Mouse (Mus musculus) embryo, embryonic 9.5 days (tissue): Measurements from ENCODE around the gene Ifi47.
A peak's percentile ranks its signal among the peaks of the same experiment; 100 is the strongest.
"Not testable (repeated sequence)": the region's sequence is repeated elsewhere in the genome, so short reads cannot be mapped to it uniquely, and the experiment has no call there.

Experiments used
- DNase-seq: peaks from one replicate; pipeline ENCODE4 v3.0.0-alpha.2; 2017; ENCODE audit errors: extremely low spot score

The Ifi47 gene

DNA sequence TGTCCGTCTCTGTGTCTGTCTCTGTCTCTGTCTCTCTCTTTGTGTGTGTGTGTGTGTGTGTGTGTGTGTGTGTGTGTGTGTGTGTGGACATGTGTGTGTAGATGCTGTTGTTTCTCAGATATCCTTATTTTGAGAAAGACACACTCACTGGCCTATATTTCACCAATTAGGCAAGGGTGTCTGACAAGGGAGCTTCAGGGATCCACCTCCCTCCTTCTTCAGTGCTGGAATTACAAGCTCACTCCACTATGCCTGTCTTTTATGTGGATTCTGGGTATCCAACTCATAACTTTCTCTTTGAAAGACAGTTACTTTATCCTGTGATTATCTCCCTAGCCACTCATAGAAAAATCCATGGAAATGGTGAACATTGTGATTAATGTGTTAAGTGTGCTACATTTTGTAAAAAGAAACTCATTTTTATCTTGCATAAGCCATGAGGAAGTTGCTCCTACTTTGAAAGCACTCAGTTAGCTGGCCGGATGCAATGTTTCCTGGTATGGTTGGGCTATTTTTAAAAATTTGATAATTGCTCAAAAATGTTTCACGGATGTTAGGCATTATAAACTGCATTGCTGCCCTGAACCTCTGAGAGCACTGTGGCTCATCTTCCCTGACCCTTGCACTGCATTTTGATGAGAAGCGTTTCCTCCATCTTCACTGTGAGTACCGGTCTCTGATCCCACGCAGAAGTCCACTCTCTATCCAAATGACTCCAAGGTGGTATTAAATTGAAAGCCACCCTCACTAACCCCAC, at the start of gene Ifi47:
Gene Ifi47, plus strand, starts transcription at position 587 of the 757 bp plus-strand sequence.
- DNase-seq: not testable (repeated sequence)

DNA sequence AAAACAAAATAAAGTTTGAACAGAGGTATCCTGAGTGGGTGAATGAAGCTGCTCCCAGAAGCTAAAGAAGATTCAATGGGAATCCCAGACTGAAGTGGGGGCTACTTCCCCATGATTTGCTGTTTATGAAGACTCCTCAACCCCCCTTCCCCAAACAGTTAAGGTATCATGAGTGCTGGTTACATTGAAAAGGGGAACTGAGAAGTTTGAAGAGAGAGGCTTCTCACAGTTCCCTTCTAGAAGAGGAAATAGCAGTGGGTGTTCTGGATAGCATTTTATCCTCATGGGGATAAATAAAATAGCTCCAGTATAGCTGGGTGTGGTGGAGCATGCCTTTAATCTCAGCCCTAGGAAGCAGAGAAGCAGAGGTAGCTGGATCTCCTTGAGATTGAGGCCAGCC, 26.3 kb upstream of the Ifi47 start:
- not testable (repeated sequence) for DNase-seq

DNA sequence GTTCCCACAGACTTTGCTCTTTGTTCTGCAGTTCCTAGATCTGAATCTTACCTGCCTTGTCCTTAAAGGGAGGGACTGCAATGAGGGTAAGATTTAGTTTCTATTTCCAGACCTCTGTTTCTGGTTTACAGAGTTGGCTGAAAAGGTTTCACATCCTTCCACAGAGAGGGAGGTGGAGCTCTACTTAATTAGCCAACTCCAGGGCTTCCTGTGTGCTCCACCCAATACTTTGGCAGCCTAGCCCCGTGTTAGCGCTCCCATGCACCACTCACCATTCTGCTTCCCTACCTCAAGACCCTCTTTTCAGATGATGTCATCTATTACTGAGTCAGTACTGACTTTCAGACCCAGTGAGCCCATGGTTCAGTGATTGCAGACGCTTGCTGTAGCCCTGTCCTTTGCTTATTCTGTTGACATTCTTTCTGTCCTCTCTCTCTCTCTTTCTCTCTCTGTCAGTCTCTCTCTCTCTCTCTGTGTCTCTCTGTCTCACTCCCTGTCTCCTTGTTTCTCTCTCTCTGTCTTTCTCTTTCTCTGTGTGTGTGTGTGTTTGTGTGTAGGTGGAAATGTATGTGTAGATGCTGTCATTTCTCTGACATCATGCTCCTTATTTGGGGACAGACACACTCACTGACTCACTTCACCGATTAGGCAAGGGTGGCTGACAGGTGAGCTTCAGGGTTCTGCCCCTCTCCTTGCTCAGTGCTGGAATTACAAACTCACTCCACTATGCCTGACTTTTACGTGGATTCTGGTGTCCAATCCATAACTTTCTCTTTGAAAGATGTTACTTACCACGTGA, 25.1 kb upstream of the Ifi47 start, which contains the start of gene 9930111J21Rik2:
Gene 9930111J21Rik2, minus strand, starts transcription at position 150 of the 799 bp plus-strand sequence.
- not testable (repeated sequence) for DNase-seq

DNA sequence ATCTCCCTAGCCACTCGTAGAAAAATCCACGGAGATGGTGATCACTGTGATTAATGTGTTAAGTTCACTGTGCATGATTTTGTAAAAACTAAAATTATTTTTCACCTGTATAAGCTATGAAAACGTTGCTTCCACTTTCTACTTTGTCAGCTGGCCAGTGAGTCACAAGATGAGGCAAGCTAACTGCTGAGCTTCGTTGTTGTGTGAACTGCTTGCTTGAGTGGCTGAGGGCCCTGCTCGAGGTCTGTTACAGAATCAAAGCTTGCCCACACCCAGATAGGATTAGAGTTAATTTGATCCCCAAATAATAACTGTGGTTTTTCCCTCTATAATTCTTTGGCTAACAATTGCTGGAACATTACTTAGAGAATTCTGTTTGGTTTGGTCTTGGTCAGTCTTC, 24.5 kb upstream of the Ifi47 start:
- not testable (repeated sequence) for DNase-seq

DNA sequence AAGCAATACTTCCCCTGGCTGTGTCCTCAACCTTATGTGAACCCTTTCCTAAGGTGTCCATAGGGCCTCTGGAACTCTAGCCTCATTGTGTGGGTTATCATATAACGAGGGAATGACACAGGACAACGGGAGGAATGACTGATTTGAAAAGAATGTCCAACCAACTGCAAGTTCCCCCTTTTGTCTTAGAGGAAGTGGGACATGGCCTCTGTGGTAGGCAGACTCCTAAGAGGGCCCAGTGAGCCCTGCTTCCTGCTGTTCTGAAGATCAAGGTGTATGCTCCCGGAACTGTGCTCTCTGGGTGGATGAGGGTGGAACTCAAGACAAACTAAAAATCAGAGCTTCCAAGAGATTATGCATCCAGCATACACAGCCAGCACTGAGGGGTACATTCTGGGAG, 16.3 kb upstream of the Ifi47 start:
- not testable (repeated sequence) for DNase-seq

DNA sequence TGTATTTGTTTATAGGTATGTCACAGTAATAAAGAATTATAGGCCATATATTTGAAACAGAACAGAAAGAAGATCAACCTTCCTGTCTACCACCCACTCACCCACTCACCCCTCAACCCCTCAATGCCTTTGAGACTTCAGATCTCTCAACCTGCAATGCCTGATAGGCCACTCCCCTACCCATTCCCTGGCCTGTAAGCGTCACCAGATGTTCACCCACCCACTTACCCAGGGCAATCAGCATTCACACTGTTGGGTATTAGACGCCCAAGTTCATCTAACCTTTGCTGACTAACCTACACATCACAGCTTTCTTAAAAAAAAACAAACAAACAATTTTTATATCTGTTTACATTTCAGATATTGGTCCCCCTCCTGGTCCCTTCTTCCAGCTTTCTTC, 14.5 kb upstream of the Ifi47 start:
- DNase-seq: not testable (repeated sequence)

DNA sequence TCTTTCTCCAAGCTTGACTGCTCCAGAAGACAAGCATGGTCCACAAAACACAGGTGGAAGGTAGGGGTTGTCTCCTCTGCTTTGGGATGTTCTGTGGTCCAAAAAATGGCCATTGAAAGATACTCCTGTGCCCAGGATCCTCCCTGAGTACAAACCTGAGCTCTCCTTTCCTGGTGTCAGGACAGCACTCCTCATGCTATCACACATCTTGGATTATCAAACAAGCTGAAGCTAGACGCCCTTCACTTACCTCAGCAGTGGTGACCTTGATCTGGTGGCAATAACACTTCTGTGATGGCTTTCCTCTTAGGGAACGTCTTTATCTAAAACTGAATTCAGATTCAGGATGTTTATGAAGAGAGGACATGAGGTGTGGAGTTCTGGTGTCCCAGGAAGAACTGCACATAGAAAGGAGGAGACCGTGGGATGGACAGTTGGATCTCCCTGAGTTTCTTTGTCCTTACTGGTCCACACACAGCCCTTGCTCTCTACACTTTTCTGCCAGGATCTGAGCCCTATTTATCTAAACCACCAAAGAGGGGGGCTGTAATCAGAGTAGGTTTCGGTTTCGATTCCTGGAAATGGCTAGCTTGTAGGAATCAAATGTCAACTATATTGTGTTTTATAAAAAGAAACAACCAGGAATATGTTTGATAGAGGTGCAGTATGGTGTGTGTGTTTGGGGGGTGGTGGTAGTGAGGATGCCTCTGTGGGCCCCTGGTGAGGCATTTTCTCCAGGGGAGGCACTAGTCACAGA, 12.5 kb upstream of the Ifi47 start, which contains the start of gene Tgtp2:
Gene Tgtp2, minus strand, starts transcription at position 494 of the 757 bp plus-strand sequence.
- not testable (repeated sequence) for DNase-seq

DNA sequence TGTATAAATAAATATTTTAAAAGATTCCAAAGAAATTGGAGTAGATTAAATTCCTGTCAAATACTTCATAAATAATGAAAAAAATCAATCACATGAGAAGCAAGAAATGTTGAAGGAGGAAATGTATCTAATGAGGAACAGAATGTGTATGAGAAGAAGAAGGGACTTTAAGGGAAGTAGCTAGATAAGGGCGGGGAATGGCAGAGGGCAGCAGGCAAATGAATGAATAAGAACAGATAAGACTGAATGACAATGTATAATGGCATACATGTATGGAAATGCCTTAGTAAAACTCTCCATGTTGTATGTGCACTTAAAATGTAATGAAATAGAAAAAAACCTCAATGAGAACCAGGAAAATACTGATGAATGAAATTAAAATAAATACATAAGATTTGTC, 8.0 kb upstream of the Ifi47 start:
- DNase-seq: no peak

DNA sequence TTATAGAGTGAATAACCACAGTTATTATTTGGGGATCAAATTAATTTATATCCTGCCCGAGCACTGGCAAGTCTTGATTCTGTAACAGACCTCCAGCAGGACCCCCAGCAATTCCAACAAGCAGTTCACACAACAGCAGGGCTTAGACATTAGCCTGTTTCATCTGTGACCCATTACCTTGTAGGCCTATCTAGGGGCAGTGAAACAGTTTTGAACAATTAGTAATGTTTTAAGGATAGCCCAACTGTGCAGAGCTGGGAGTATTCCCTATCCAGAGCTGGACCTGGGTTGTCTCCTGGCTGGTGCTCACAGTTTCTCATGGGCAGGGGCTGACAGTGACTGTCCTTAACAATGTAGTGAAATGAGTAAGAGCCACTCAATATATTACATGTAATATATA, 625 bp downstream of the Ifi47 start:
- DNase-seq: no peak

DNA sequence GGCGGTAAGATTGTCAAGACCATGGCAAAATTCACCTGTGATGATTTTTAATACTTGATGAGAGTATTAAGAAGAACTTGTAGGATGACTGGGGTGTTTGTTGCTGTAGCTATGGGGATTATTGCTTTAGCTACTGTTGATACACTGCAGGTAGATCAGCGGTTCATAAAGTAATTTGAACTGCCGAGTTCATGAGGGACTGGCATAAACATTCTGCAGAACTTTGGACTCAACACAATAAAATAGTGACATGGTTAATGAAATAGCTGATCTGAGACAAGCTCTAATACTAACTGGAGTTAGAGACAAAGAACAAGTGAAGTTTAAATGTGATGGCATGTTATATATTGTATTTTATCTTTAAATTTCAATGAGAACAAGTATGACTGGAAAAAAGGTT, 2.3 kb downstream of the Ifi47 start:
- no peak for DNase-seq

DNA sequence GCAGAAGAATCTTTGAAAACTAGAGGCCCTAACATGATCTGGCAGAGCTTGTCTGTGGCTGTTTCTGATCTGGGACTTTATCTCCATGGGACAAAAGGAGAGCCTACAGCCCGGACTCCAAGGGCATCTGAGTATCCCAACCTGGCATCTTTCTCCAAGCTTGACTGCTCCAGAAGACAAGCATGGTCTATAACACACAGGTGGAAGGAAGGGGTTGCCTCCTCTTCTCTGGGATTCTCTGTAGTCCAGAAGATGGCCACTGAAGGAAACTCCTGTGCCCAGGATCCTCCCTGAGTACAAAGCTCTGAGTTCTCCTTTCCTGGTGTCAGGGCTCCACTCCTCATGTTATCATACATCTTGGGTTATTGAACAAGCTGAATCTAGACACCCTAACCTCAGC, 4.2 kb downstream of the Ifi47 start:
- DNase-seq: no peak

DNA sequence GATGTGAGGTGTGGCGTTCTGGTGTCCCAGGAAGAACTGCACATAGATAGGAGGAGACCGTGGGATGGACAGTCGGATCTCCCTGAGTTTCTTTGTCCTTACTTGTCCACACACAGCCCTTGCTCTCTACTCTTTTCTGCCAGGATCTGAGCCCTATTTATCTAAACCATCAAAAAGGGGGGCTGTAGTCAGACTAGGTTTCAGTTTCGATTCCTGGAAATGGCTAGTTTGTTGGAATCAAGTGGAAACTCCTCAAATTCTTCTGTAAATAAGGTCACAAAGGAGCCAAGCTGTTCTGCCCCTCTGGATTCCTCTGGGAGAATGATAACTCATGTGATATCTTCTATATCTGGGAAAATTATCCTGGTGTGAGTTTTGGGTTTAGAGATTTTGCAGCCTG, 5.0 kb downstream of the Ifi47 start:
- no peak for DNase-seq

DNA sequence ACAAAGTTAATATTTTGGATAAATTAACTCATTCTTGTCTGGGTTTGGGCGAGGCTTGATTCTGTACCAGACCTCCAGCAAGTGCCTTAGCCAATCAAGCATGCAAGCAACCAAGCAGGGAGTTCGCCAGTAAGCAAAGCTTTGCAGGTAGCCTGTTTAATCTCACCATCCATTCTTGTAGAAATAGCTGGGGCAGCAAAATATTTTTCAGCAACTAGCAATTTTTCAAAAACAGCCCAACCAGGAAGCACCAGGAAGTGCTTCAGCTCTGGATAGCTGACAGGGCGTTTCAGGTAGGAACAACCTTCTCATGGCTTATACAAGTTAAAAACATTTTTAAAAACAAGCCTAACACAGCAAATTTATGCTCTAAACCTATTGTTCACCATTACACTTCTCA, 5.5 kb downstream of the Ifi47 start:
- DNase-seq: no peak

DNA sequence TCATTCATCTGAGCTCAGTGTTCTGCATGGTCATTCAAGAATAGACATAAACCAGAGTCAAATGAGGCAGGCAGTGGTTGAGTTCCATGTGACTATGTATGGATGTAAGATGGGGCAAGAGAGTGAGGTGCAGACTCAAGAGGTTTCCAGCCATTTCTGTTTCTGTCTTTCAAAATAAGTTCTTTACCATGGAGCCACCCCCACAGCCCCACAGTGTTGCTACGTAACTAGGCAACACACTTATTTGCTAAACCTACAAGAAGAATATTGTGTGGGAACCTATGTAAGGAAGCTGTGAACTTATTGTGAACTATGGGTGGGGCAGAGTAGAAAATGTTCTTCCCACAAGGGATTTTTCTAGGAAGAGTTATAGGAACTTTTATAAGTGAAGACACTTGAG, 6.8 kb downstream of the Ifi47 start:
- no peak for DNase-seq

DNA sequence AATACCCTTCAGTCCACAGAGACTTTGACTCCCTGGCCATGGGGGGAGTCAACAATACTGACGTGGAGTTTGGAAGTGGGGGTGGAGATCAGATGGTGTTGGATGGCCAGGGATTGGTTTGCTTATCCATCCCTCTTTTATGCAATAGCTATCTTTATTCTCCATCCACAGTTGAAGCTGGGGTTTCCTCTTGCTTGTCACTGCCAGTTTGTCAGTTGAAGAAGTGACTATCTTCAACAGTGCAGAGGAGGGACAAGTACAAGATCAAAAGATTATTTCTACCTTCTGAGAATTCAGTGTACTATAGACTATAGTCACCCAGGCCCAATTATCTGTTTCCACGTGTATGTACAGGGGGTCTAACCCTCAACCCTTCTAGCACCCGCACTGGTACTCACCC, 7.4 kb downstream of the Ifi47 start:
- no peak for DNase-seq

DNA sequence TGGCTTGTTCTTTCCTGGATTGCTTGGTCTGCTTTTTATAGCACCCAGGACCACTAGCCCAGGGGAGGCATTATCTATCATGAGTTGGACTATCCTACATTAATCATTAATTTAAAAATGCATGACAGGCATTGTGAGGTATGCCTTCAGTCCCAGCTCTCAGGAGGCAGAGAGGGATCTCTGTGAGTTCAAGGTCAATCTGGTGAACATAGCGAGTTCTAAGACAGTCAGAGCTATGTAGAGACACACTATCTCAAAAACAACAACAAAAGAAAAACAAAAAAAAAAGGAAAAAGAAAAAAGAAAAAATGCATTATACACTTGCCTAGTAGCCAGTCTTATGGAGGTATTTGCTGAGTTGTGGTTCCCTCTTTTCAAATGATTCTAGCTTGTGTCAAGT, 8.0 kb downstream of the Ifi47 start:
- no peak for DNase-seq

DNA sequence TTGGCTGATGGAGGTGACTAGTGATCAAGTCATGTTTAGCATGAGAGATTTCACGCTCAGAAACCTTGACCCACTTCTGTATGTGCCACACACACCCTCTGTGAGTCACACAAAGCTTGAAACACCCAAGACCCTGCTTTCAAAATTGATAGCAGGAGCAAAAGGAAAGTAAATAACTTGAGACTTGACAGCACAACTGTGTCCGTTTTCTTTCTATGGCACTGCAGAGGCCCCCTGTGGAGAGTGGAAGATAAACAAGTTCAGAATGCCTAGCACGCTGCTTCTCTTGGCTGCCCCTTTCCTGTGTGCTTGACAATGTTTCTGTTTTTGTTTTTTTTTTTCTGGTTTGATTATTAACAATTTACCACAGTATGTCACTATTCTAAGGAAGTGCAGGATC, 8.5 kb downstream of the Ifi47 start:
- no peak for DNase-seq

DNA sequence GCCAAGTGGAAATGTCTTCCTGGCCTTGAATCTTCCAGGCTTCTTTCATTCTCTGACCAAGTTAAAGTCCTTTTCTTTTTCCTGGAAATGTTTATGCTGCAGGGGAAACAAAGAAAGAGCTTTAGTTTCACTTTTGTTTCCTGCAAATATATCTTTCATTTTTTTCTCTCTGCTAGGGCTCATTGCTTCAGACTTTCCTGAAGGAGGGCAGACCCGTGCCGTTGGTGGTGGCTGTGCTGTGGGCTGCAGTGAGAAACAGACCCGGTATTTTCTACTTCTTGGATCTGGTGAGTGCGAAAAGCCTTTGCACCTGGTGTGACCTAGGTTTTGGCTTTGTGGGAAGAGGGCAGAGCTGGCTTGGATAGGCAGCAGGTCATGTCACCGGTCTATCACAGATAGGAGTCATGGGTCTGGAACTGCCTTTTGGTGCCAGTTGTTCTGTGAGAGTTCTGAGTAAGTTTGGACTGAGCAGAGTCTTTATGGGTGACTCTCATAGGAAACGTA, 10.5 kb downstream of the Ifi47 start:
- DNase-seq: no peak

DNA sequence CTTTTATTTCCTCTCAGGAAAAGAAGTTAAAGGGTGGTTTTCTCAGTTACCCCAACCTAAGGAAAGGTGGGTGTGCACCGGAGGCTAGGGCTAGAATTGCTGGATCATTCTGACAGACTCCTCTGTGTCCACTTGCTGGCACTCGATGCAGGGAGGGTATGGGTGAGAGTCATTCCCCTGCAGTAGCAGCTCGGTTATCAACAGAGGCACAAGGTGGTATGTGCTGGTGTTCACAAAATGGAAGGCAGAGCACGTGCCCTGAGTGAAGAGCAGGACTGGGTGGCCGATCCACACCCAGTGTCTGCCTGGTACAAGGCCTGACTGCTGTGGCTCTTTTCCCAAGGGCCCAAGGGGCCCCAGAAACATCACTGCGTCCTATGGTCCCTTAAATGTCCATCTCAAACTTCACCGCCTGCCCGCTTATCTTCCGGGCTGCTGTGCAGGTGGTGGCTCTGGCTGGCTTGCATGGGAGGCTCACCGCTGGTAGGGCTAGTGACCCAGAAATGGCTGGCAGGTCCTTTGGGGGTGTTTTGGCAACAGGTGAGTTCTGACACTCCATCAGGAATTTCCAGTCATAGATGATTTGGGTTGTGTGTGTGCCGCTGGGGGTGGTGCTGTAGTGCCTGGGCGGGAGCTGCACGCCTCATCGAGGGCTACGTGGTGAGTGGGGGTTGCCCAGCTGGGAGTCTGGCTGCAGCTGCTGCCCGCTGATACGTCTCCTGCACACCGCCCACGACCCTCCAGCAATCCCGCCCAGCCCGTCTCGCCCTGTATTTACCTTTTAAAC, 11.6 kb downstream of the Ifi47 start:
- DNase-seq: peak; percentile 12

DNA sequence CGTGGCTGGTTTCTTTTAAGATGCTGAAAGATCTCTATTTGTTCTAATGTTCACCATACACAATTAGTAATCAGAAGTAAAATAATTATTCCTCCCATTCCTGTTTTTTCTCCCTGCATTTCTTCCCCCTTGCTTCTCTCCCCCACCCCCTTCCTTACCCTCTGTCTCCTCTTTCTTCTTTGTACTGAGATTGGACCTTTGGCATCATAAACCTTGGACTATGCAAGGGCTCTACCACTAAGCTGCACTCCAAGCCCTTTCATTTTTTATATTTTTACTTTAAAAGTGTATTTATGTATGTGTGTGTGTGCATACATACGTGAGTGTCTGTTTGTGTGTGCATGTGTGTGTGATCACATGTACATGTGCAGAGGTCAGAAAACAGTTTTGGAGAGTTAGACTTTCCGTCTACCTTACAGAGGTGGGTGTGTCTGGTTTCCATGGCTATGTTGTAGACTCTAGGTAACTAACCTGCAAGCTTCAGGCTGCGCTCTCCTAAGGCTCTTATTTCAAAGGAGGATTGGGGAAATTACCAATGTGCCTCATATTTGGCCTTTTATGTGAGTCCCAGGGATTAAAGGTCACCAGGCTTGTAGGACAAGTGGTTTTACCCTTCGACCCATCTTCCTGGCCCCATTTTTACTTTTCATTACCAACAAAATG, 12.7 kb downstream of the Ifi47 start:
- DNase-seq: no peak
